Mouse (Mus musculus) v-Abl transformed pro-B cells (cell line): Measurements from ENCODE around the gene Trmt10a.
"Not testable (repeated sequence)": the region's sequence is repeated elsewhere in the genome, so short reads cannot be mapped to it uniquely, and the experiment has no call there.

Experiments used
- in situ Hi-C, 2 experiments: fragments of 400-800 bp; cut with MboI; formaldehyde crosslinking; loops; one replicate each; pipeline ENCODE4 v1.15.1; 2025; ENCODE audit not compliant: unreplicated experiment in 2 of 2

Trmt10a gene

GRCm38 (mm10) chr3:138133463-138133862, 9.8 kb upstream of the Trmt10a start:
- in situ Hi-C loops = no loop called here

- in situ Hi-C loops = no loop called here
Observed at GRCm38 (mm10) chr3:138133916-138134315, 9.3 kb upstream of the Trmt10a start.

- in situ Hi-C loops = no loop called here
Observed at GRCm38 (mm10) chr3:138134528-138134927, 8.7 kb upstream of the Trmt10a start.

GRCm38 (mm10) chr3:138138146-138138545, 5.1 kb upstream of the Trmt10a start:
- in situ Hi-C loops = not testable (repeated sequence)

- in situ Hi-C loops = loop anchor here in 1 of 2 experiments (5.0 kb wide), 2 partner anchors 147 to 272 kb away; partner anchors contain the start of gene Dnajb14
Observed at GRCm38 (mm10) chr3:138139663-138140062, 3.6 kb upstream of the Trmt10a start.

- in situ Hi-C loops = loop anchor here in 1 of 2 experiments (5.0 kb wide), 2 partner anchors 150 to 275 kb away; partner anchors contain the start of gene Dnajb14
Observed at GRCm38 (mm10) chr3:138142052-138142732, 1.1 kb upstream of the Trmt10a start.

- in situ Hi-C loops = loop anchor here in 1 of 2 experiments (5.0 kb wide), 2 partner anchors 151 to 276 kb away; partner anchors contain the start of gene Dnajb14
Observed at GRCm38 (mm10) chr3:138142733-138143314, 424 bp upstream of the Trmt10a start.

GRCm38 (mm10) chr3:138144060-138144641, 903 bp downstream of the Trmt10a start:
- in situ Hi-C loops = loop anchor here in 1 of 2 experiments (5.0 kb wide), 2 partner anchors 152 to 277 kb away; partner anchors contain the start of gene Dnajb14

- in situ Hi-C loops = loop anchor here (5.0 kb wide), 4 partner anchors 152 to 367 kb away; partner anchors contain the start of gene Dnajb14 (in 2 of the 2)
Observed at GRCm38 (mm10) chr3:138144642-138145171, 1.5 kb downstream of the Trmt10a start, which contains the start of gene Mttp. Gene Mttp, minus strand, starts transcription at chr3:138144968.

GRCm38 (mm10) chr3:138148811-138149210, 5.6 kb downstream of the Trmt10a start:
- in situ Hi-C loops = loop anchor here (5.0 kb wide), 4 partner anchors 157 to 372 kb away; partner anchors contain the start of gene Dnajb14 (in 1 of the 2)

- in situ Hi-C loops = no loop called here
Observed at GRCm38 (mm10) chr3:138155062-138155461, 11.8 kb downstream of the Trmt10a start.

- in situ Hi-C loops = no loop called here
Observed at GRCm38 (mm10) chr3:138156651-138157050, 13.4 kb downstream of the Trmt10a start.

- in situ Hi-C loops = no loop called here
Observed at GRCm38 (mm10) chr3:138161623-138162022, 18.4 kb downstream of the Trmt10a start.

- in situ Hi-C loops = no loop called here
Observed at GRCm38 (mm10) chr3:138162553-138163183, 19.4 kb downstream of the Trmt10a start.

GRCm38 (mm10) chr3:138173291-138173690, 30.0 kb downstream of the Trmt10a start:
- in situ Hi-C loops = no loop called here

GRCm38 (mm10) chr3:138175551-138175950, 32.3 kb downstream of the Trmt10a start:
- in situ Hi-C loops = loop anchor here in 1 of 2 experiments (25.0 kb wide), 1 partner anchor 437 kb away; no protein-coding TSS in a partner anchor

- in situ Hi-C loops = loop anchor here in 1 of 2 experiments (25.0 kb wide), 1 partner anchor 430 kb away; no protein-coding TSS in a partner anchor
Observed at GRCm38 (mm10) chr3:138182019-138182418, 38.8 kb downstream of the Trmt10a start.

- in situ Hi-C loops = loop anchor here in 1 of 2 experiments (25.0 kb wide), 1 partner anchor 429 kb away; no protein-coding TSS in a partner anchor
Observed at GRCm38 (mm10) chr3:138183371-138183770, 40.1 kb downstream of the Trmt10a start.

GRCm38 (mm10) chr3:138185290-138185689, 42.0 kb downstream of the Trmt10a start:
- in situ Hi-C loops = loop anchor here in 1 of 2 experiments (25.0 kb wide), 1 partner anchor 427 kb away; no protein-coding TSS in a partner anchor
